Mouse (Mus musculus): ENCODE measurements around the gene Tnxb.
A peak's percentile ranks its signal among the peaks of the same experiment; 100 is the strongest.

Gene Tnxb

GRCm38 (mm10) chr17:34670235-34670634 lies at the start of gene Tnxb:
Gene Tnxb, plus strand, starts transcription at chr17:34670535.
- DNase-seq (ENCODE audit: low spot score in 2 of 2) = no peak

GRCm38 (mm10) chr17:34621006-34621405 lies 49.3 kb upstream of the Tnxb start:
- DNase-seq (ENCODE audit: low spot score in 2 of 2) = no peak

GRCm38 (mm10) chr17:34623161-34623560 lies 47.2 kb upstream of the Tnxb start:
- no peak for DNase-seq (ENCODE audit: low spot score in 2 of 2)

GRCm38 (mm10) chr17:34624981-34625380 lies 45.4 kb upstream of the Tnxb start:
- DNase-seq (ENCODE audit: low spot score in 2 of 2) = no peak

GRCm38 (mm10) chr17:34626062-34626772 lies 44.1 kb upstream of the Tnxb start:
- DNase-seq (ENCODE audit: low spot score in 2 of 2) = no peak

GRCm38 (mm10) chr17:34626773-34627092 lies 43.6 kb upstream of the Tnxb start:
- no peak for DNase-seq (ENCODE audit: low spot score in 2 of 2)

- peak; percentile 85 to 88 for DNase-seq (ENCODE audit: low spot score in 2 of 2)
Measured at GRCm38 (mm10) chr17:34627093-34627942, 43.0 kb upstream of the Tnxb start.

GRCm38 (mm10) chr17:34627943-34628643 lies 42.2 kb upstream of the Tnxb start, which contains the start of gene Ppt2:
Gene Ppt2, minus strand, starts transcription at chr17:34628510.
- no peak for DNase-seq (ENCODE audit: low spot score in 2 of 2)

- no peak for DNase-seq (ENCODE audit: low spot score in 2 of 2)
Measured at GRCm38 (mm10) chr17:34628644-34628967, 41.7 kb upstream of the Tnxb start.

- DNase-seq (ENCODE audit: low spot score in 2 of 2) = peak; percentile 68 to 71
Measured at GRCm38 (mm10) chr17:34629221-34629751, 41.0 kb upstream of the Tnxb start, which contains the start of gene Prrt1. Gene Prrt1, plus strand, starts transcription at chr17:34629533.

- DNase-seq (ENCODE audit: low spot score in 2 of 2) = no peak
Measured at GRCm38 (mm10) chr17:34629796-34630603, 40.3 kb upstream of the Tnxb start.

- DNase-seq (ENCODE audit: low spot score in 2 of 2) = no peak
Measured at GRCm38 (mm10) chr17:34630761-34631301, 39.5 kb upstream of the Tnxb start.

- no peak for DNase-seq (ENCODE audit: low spot score in 2 of 2)
Measured at GRCm38 (mm10) chr17:34631647-34632046, 38.7 kb upstream of the Tnxb start.

- DNase-seq (ENCODE audit: low spot score in 2 of 2) = peak; percentile 86 to 90
Measured at GRCm38 (mm10) chr17:34632261-34632691, 38.1 kb upstream of the Tnxb start.

GRCm38 (mm10) chr17:34635671-34636070 lies 34.7 kb upstream of the Tnxb start:
- no peak for DNase-seq (ENCODE audit: low spot score in 2 of 2)

GRCm38 (mm10) chr17:34637459-34637858 lies 32.9 kb upstream of the Tnxb start:
- DNase-seq (ENCODE audit: low spot score in 2 of 2) = no peak

GRCm38 (mm10) chr17:34639461-34640255 lies 30.7 kb upstream of the Tnxb start:
- no peak for DNase-seq (ENCODE audit: low spot score in 2 of 2)

GRCm38 (mm10) chr17:34640778-34641601 lies 29.3 kb upstream of the Tnxb start:
- no peak for DNase-seq (ENCODE audit: low spot score in 2 of 2)

- DNase-seq (ENCODE audit: low spot score in 2 of 2) = no peak
Measured at GRCm38 (mm10) chr17:34641945-34642344, 28.4 kb upstream of the Tnxb start.

Measured in frontal cortex, postnatal 36 days (tissue).